Mouse (Mus musculus): Measurements from ENCODE around the gene Rbm12. TPM values are rescaled to one million over a fixed set of nuclear protein-coding genes. Genes with fewer than 3 reads are reported as not detected.

The Rbm12 gene
- polyA plus RNA-seq, 1 experiment from 2014 or later, result 42.9 TPM

DNA sequence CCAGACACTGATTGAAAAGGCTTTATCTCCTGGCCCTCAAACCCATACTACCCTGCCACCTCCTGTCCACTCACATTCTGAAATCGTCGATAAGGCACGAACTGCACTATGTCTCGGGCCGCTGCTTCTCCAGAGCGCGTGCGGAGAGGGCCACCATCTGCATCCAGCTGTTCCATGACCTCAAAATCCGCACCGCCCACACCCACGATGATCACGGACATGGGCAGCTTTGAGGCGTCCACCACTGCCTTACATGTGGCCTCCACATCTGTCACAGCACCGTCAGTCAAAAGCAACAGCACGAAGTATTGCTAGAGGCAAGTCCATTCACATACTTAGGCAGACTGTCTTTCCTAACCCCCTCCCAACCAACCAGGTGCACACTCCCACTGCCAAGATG, 38.1 kb downstream of the Rbm12 start:
- Histone ChIP-seq H3K27me3 (ENCODE audit: control insufficient read depth, insufficient read depth, low read length) (no peaks in the 10 kb centered on the region), H3K27ac (replicated peaks; ENCODE audit: low read depth, low read length) (no peak overlapping the region), H3K4me1 (ENCODE audit: control insufficient read depth, insufficient read depth, low read length) (no peaks in the 10 kb centered on the region), H3K4me3 (ENCODE audit: low read depth, low read length) (no peak overlapping the region), H3K36me3 (ENCODE audit: control insufficient read depth, insufficient read depth, low read length) (peaks cover 42% of the 10 kb centered on the region), H3K4me2 (ENCODE audit: low read depth, severe bottlenecking) (no peak overlapping the region), H3K9ac (ENCODE audit: low read length) (no peak overlapping the region), H3K9me3 (ENCODE audit: control insufficient read depth, low read length) (no peaks in the 10 kb centered on the region)
- 95% methylated on average over 15 of the region's 15 CpGs for WGBS
- DNase-seq (ENCODE audit: low spot score) (no peak), ATAC-seq (ENCODE audit: insufficient number of reproducible peaks, low FRiP score, low TSS enrichment, low read depth) (no peak)

DNA sequence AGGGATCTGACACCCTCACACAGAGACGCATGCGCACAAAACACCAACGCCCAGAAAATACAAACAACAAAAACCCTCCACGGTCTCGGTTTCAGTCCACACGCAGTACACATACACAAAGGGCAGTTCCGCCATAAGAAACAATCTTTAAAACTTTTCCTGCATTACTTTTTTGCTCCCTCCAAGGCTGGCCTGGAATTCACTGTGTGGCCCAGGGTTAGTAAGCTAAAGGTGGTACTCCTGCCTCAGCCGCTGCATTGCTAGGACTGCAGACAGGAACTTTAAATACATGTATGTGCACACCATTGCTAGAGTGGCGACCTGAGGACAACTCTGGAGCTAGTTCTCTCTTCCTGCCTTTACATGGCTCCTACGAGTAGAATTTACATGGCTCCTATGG, 40.5 kb downstream of the Rbm12 start:
- H3K4me1 ChIP-seq (ENCODE audit: control insufficient read depth, insufficient read depth, low read length), result 0 out of 2 replicates have a peak, but pooled peaks cover under 1% of the 10 kb centered on the region
- ATAC-seq (ENCODE audit: insufficient number of reproducible peaks, low FRiP score, low TSS enrichment, low read depth) (no peak), DNase-seq (ENCODE audit: low spot score) (no peak)
- no peak overlapping the region for H3K4me2 ChIP-seq (ENCODE audit: low read depth, severe bottlenecking)
- H3K9ac ChIP-seq (ENCODE audit: low read length), result no peak overlapping the region
- H3K27me3 ChIP-seq (ENCODE audit: control insufficient read depth, insufficient read depth, low read length), result no peaks in the 10 kb centered on the region
- H3K4me3 ChIP-seq (ENCODE audit: low read depth, low read length), result no peak overlapping the region
- no peaks in the 10 kb centered on the region for H3K9me3 ChIP-seq (ENCODE audit: control insufficient read depth, low read length)
- no peak overlapping the region for H3K27ac ChIP-seq (replicated peaks; ENCODE audit: low read depth, low read length)
- H3K36me3 ChIP-seq (ENCODE audit: control insufficient read depth, insufficient read depth, low read length), result peaks cover 32% of the 10 kb centered on the region
- 93% methylated on average over 10 of the region's 10 CpGs for WGBS

DNA sequence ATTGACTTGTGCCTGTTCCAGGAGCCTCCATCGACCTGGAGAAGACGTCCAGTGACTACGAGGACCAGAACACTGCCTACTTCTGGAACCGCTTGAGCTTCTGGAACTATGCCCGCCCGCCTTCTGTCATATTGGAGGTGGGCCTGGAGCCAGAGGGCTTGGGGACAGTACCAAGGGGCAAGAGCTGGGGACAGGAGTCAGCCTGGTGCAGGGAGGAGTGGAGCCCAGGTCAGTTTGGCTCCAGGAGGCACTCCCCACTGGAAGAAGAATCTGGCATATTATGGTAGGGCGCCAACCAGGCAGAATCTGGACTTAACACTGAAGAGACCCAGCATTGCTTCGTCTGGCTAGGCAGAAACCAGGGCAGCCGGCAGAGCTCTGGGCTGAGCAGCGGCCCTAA, 43.9 kb downstream of the Rbm12 start:
- Histone ChIP-seq H3K9ac (ENCODE audit: low read length) (no peak overlapping the region), H3K27ac (replicated peaks; ENCODE audit: low read depth, low read length) (no peak overlapping the region), H3K36me3 (ENCODE audit: control insufficient read depth, insufficient read depth, low read length) (peaks cover 19% of the 10 kb centered on the region; the same call in 1 of the 2 replicates), H3K27me3 (ENCODE audit: control insufficient read depth, insufficient read depth, low read length) (no peaks in the 10 kb centered on the region), H3K4me2 (ENCODE audit: low read depth, severe bottlenecking) (no peak overlapping the region), H3K4me3 (ENCODE audit: low read depth, low read length) (no peak overlapping the region), H3K4me1 (ENCODE audit: control insufficient read depth, insufficient read depth, low read length) (peaks cover 6% of the 10 kb centered on the region; the same call in 1 of the 2 replicates), H3K9me3 (ENCODE audit: control insufficient read depth, low read length) (no peaks in the 10 kb centered on the region)
- ATAC-seq (ENCODE audit: insufficient number of reproducible peaks, low FRiP score, low TSS enrichment, low read depth) (no peak), DNase-seq (ENCODE audit: low spot score) (no peak)
- WGBS, result 93% methylated on average over 10 of the region's 10 CpGs

DNA sequence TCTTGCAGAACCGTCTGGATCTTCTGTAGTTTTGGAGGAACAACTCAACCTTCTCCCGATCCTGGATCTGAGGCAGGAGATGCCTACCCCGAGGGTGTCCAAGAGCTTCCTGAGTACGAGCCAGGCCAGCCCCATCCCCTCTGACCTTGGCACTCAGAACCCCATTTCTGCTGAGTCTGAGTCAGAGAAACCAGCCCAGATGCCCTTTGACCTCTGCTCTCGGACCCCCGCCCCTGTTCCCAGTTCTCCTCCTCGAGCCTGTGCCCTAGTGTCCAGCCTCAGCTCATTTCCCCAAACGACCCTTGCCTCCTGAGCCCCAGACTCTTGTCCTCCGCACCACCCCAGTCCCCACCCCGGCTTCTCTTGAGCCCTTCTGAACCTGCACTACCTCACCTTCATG, 45.7 kb downstream of the Rbm12 start:
- Histone ChIP-seq H3K9ac (ENCODE audit: low read length) (peak overlapping the region; percentile 70), H3K4me2 (ENCODE audit: low read depth, severe bottlenecking) (peak overlapping the region; percentile 76), H3K36me3 (ENCODE audit: control insufficient read depth, insufficient read depth, low read length) (peaks cover 12% of the 10 kb centered on the region; the same call in 1 of the 2 replicates), H3K4me3 (ENCODE audit: low read depth, low read length) (peak overlapping the region; percentile 62), H3K27ac (replicated peaks; ENCODE audit: low read depth, low read length) (no peak overlapping the region), H3K27me3 (ENCODE audit: control insufficient read depth, insufficient read depth, low read length) (no peaks in the 10 kb centered on the region), H3K4me1 (ENCODE audit: control insufficient read depth, insufficient read depth, low read length) (peaks cover 6% of the 10 kb centered on the region; the same call in 1 of the 2 replicates), H3K9me3 (ENCODE audit: control insufficient read depth, low read length) (no peaks in the 10 kb centered on the region)
- ATAC-seq (ENCODE audit: insufficient number of reproducible peaks, low FRiP score, low TSS enrichment, low read depth) (peak; percentile 7; the same call in 1 of the 2 replicates), DNase-seq (ENCODE audit: low spot score) (no peak)
- 36% methylated on average over 10 of the region's 10 CpGs for WGBS

DNA sequence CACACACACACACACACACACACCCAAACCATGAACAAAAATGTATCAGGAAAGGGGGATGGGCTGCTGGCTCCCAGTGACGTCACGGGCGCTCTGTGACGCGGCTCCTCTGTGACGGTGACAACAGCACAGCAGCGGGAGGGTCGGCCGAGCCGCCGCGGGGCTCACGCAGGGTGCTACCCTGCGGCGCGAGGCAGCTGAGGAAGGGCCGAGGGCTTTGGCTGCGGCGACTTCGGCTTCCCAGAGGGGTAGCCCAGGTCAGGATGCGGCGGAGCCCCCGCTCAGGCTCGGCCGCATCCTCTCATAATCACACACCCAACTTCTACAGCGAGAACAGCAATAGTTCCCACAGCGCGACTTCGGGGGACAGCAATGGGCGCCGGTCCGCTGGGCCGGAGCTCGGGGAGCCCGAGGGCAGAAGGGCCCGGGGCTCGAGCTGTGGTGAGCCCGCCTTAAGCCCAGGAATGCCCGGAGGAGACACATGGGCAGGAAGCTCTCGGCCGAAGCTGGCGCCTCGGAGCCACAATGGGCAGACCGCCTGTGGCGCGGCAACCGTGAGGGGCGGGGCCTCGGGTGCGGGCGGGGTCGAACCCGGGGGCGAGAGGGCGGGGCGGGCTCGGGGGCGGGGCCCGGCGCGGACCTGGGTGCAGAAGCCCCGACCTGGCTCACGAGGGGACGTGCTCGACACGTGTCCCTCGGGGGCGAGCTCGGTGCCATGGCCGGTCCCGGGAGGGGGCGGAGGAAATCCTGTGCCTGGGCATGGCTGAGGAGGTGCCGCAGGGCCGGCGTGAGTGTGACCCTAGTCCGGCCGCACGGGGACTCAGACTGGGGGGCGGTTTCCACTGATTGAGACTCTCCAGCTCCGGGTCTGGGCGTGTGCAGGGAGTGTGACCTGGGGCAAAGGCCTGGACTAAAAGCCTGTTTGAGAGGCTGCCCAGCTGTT, 46.4 kb downstream of the Rbm12 start, which contains the start of gene Spag4:
Gene Spag4, plus strand, starts transcription at position 77 of the 943 bp plus-strand sequence.
- H3K4me2 ChIP-seq (ENCODE audit: low read depth, severe bottlenecking), result peak within 1 kb of the TSS; percentile 76
- peak within 1 kb of the TSS; percentile 57; the same call in 1 of the 2 replicates for H3K27ac ChIP-seq (replicated peaks; ENCODE audit: low read depth, low read length)
- DNase-seq (ENCODE audit: low spot score) (peak; percentile 89), ATAC-seq (ENCODE audit: insufficient number of reproducible peaks, low FRiP score, low TSS enrichment, low read depth) (peak; percentile 78)
- WGBS, result under 1% methylated on average over 81 of the region's 81 CpGs
- H3K4me3 ChIP-seq (ENCODE audit: low read depth, low read length), result peak within 1 kb of the TSS; percentile 62
- H3K36me3 ChIP-seq (ENCODE audit: control insufficient read depth, insufficient read depth, low read length), result peaks cover 10% of the 10 kb centered on the region; the same call in 1 of the 2 replicates
- H3K4me1 ChIP-seq (ENCODE audit: control insufficient read depth, insufficient read depth, low read length), result peaks cover 6% of the 10 kb centered on the region; the same call in 1 of the 2 replicates
- H3K27me3 ChIP-seq (ENCODE audit: control insufficient read depth, insufficient read depth, low read length), result no peaks in the 10 kb centered on the region
- H3K9ac ChIP-seq (ENCODE audit: low read length), result peak within 1 kb of the TSS; percentile 70
- no peaks in the 10 kb centered on the region for H3K9me3 ChIP-seq (ENCODE audit: control insufficient read depth, low read length)

DNA sequence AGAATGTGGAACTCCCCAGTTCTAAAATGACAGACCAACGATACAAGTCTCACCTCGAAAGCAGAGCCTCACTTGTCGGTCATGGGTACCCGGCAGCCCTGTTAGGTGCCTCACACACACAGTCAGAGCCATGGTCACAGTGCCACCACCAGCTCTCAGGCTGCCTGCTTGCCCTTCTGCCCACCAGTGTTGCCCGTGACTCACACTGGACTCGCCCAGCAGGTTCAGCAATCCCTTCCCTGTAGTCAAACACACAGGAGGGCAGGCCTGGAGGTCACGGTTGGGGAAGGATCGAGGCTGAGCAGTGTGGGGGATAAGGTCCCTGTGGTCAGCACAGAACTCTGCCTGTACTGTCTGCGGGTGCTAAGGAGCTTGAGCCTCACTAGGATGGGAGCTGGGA, 59.0 kb downstream of the Rbm12 start, which contains the start of gene Fer1l4:
Gene Fer1l4, minus strand, starts transcription at position 132 of the 400 bp plus-strand sequence.
- H3K4me3 ChIP-seq (ENCODE audit: low read depth, low read length), result no peak within 1 kb of the TSS
- H3K4me2 ChIP-seq (ENCODE audit: low read depth, severe bottlenecking), result no peak within 1 kb of the TSS
- no peak within 1 kb of the TSS for H3K9ac ChIP-seq (ENCODE audit: low read length)
- no peaks in the 10 kb centered on the region for H3K27me3 ChIP-seq (ENCODE audit: control insufficient read depth, insufficient read depth, low read length)
- no peaks in the 10 kb centered on the region for H3K36me3 ChIP-seq (ENCODE audit: control insufficient read depth, insufficient read depth, low read length)
- H3K4me1 ChIP-seq (ENCODE audit: control insufficient read depth, insufficient read depth, low read length), result no peaks in the 10 kb centered on the region
- no peaks in the 10 kb centered on the region for H3K9me3 ChIP-seq (ENCODE audit: control insufficient read depth, low read length)
- DNase-seq (ENCODE audit: low spot score) (no peak), ATAC-seq (ENCODE audit: insufficient number of reproducible peaks, low FRiP score, low TSS enrichment, low read depth) (no peak)
- no peak within 1 kb of the TSS for H3K27ac ChIP-seq (replicated peaks; ENCODE audit: low read depth, low read length)
- 83% methylated on average over 9 of the region's 9 CpGs for WGBS

DNA sequence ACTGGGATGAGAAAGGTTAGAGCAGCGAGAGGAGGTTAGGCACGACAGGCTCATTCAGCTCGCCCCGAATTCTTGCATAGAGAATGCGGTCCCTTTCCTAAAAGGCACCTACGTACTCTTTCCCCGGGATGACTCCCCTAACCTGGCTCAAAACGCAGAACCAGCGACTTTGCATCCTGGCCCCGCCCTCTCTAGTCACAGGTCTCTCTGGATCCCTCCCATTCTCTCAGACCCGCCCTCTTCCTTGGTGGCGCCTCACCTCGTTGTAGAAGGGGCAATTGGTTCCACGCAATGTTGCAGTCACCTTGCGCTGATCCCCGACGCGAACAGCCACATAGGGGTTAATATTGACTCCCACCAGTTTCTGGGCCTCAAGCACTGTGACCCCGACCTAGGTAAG, 63.8 kb downstream of the Rbm12 start:
- DNase-seq (ENCODE audit: low spot score), result no peak
- Histone ChIP-seq H3K36me3 (ENCODE audit: control insufficient read depth, insufficient read depth, low read length) (no peaks in the 10 kb centered on the region), H3K9ac (ENCODE audit: low read length) (no peak overlapping the region), H3K27ac (replicated peaks; ENCODE audit: low read depth, low read length) (no peak overlapping the region), H3K27me3 (ENCODE audit: control insufficient read depth, insufficient read depth, low read length) (0 out of 2 replicates have a peak, but pooled peaks cover 2% of the 10 kb centered on the region), H3K4me1 (ENCODE audit: control insufficient read depth, insufficient read depth, low read length) (no peaks in the 10 kb centered on the region), H3K4me2 (ENCODE audit: low read depth, severe bottlenecking) (peak overlapping the region; percentile 25; the same call in 1 of the 2 replicates), H3K9me3 (ENCODE audit: control insufficient read depth, low read length) (no peaks in the 10 kb centered on the region), H3K4me3 (ENCODE audit: low read depth, low read length) (no peak overlapping the region)
- ATAC-seq (ENCODE audit: insufficient number of reproducible peaks, low FRiP score, low TSS enrichment, low read depth), result no peak
- 7% methylated on average over 19 of the region's 19 CpGs for WGBS

DNA sequence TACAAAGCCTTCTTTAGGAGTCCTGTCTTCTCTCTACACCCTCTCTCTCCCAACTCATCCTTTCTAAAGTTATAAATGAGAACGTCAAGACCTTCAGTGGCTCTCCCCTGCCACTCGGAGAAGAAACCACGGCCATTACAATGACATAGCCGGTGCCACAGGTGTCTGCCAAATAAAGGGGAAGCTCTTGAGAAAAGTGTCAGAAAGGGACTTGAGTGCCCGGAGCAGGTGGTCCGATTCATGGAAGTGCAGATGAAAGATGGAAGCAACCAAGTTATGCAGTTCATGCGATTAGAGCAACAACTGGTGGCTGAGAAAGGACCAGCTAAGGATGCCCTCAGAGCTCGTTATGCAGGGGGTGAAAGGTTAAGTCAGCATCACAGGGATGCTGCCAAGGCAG, 68.9 kb downstream of the Rbm12 start:
- H3K4me1 ChIP-seq (ENCODE audit: control insufficient read depth, insufficient read depth, low read length), result no peaks in the 10 kb centered on the region
- H3K9me3 ChIP-seq (ENCODE audit: control insufficient read depth, low read length), result no peaks in the 10 kb centered on the region
- no peaks in the 10 kb centered on the region for H3K36me3 ChIP-seq (ENCODE audit: control insufficient read depth, insufficient read depth, low read length)

More for the DNA sequence above, 68.9 kb downstream of the Rbm12 start:
- Histone ChIP-seq H3K27me3 (ENCODE audit: control insufficient read depth, insufficient read depth, low read length) (0 out of 2 replicates have a peak, but pooled peaks cover 2% of the 10 kb centered on the region), H3K27ac (replicated peaks; ENCODE audit: low read depth, low read length) (no peak overlapping the region), H3K4me3 (ENCODE audit: low read depth, low read length) (no peak overlapping the region), H3K9ac (ENCODE audit: low read length) (no peak overlapping the region), H3K4me2 (ENCODE audit: low read depth, severe bottlenecking) (no peak overlapping the region)
- ATAC-seq (ENCODE audit: insufficient number of reproducible peaks, low FRiP score, low TSS enrichment, low read depth), result no peak
- no peak for DNase-seq (ENCODE audit: low spot score)
- WGBS, result 86% methylated on average over 8 of the region's 8 CpGs
